Mouse (Mus musculus): ENCODE results near the gene Prickle2. TPM values are rescaled to one million over a fixed set of nuclear protein-coding genes. Genes with fewer than 3 reads are reported as not detected.

The Prickle2 gene
- polyA plus RNA-seq, 1 experiment, result 1.1 TPM

- no peak for TF ChIP-seq CTCF (IDR thresholded peaks at IDR 0.05; ENCODE audit: extremely low read depth, insufficient read depth, insufficient read length, insufficient replicate concordance)
- no peak for TF ChIP-seq POLR2A (IDR thresholded peaks at IDR 0.05; ENCODE audit: low read depth, low read length)
- WGBS, result 61% methylated on average over 7 of the region's 7 CpGs
- H3K27ac ChIP-seq (ENCODE audit: insufficient read depth, low read length), result no peak overlapping the region
- no peak for DNase-seq (ENCODE audit: low read depth in 1 of 2, low spot score in 2 of 2)
- H3K4me1 ChIP-seq (ENCODE audit: control insufficient read depth, insufficient read depth, insufficient read length), result no peaks in the 10 kb centered on the region
- H3K36me3 ChIP-seq (ENCODE audit: control insufficient read depth, insufficient read depth, low read length), result no peaks in the 10 kb centered on the region
- H3K27me3 ChIP-seq (ENCODE audit: control insufficient read depth, insufficient read depth, low read length), result no peaks in the 10 kb centered on the region
- no peak overlapping the region for H3K4me3 ChIP-seq (ENCODE audit: extremely low read depth, insufficient read depth, insufficient read length)
Measured at GRCm38 (mm10) chr6:92346729-92347128, 359.2 kb downstream of the Prickle2 start.

DNA sequence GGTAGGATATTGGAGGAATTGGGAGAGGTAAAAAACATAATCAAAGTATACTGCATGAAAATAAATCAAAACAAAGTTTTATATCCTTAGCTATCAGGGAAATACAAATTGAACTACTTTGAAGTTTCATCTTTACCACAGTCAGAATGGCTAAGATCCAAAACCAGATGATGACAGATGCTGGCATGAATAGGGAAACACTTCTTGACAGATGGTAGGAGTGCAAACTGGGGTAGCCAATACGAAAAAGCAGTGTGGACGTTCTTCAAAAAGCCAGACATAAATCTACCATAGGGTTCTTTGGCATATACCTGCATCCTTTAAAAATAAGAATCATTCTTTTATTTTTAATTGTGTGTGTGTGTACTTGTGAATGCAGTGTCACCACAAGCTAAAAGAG, 360.8 kb downstream of the Prickle2 start:
- Histone ChIP-seq H3K27ac (ENCODE audit: insufficient read depth, low read length) (no peak overlapping the region), H3K4me1 (ENCODE audit: control insufficient read depth, insufficient read depth, insufficient read length) (no peaks in the 10 kb centered on the region), H3K36me3 (ENCODE audit: control insufficient read depth, insufficient read depth, low read length) (no peaks in the 10 kb centered on the region), H3K4me3 (ENCODE audit: extremely low read depth, insufficient read depth, insufficient read length) (no peak overlapping the region), H3K27me3 (ENCODE audit: control insufficient read depth, insufficient read depth, low read length) (no peaks in the 10 kb centered on the region)
- DNase-seq (ENCODE audit: low read depth in 1 of 2, low spot score in 2 of 2), result no peak
- TF ChIP-seq CTCF (IDR thresholded peaks at IDR 0.05; ENCODE audit: extremely low read depth, insufficient read depth, insufficient read length, insufficient replicate concordance) (no peak), POLR2A (IDR thresholded peaks at IDR 0.05; ENCODE audit: low read depth, low read length) (no peak)
- WGBS, result 71% methylated on average over 2 of the region's 2 CpGs

- Histone ChIP-seq H3K4me1 (ENCODE audit: control insufficient read depth, insufficient read depth, insufficient read length) (no peaks in the 10 kb centered on the region), H3K27me3 (ENCODE audit: control insufficient read depth, insufficient read depth, low read length) (no peaks in the 10 kb centered on the region), H3K27ac (ENCODE audit: insufficient read depth, low read length) (no peak overlapping the region), H3K4me3 (ENCODE audit: extremely low read depth, insufficient read depth, insufficient read length) (no peak overlapping the region), H3K36me3 (ENCODE audit: control insufficient read depth, insufficient read depth, low read length) (no peaks in the 10 kb centered on the region)
- no peak for DNase-seq (ENCODE audit: low read depth in 1 of 2, low spot score in 2 of 2)
- TF ChIP-seq CTCF (IDR thresholded peaks at IDR 0.05; ENCODE audit: extremely low read depth, insufficient read depth, insufficient read length, insufficient replicate concordance), result no peak
- TF ChIP-seq POLR2A (IDR thresholded peaks at IDR 0.05; ENCODE audit: low read depth, low read length), result no peak
- 72% methylated on average over 3 of the region's 3 CpGs for WGBS
Measured at GRCm38 (mm10) chr6:92344588-92344987, 361.4 kb downstream of the Prickle2 start.

Other genes starting within 250 kb of the Prickle2 start
- 0.08 TPM in 2 replicates for gene A730049H05Rik, start 110.3 kb upstream of the Prickle2 start, polyA plus RNA-seq (2012; rRNA removed)
- not detected in 2 replicates for gene Gm15737, start 163.2 kb upstream of the Prickle2 start, polyA plus RNA-seq (2012; rRNA removed)
- gene Adamts9, start 237.3 kb upstream of the Prickle2 start, polyA plus RNA-seq (2012; rRNA removed), result 1.5 and 2.1 TPM in 2 replicates

Data from spleen, adult 2 months (tissue).